26 mouse cellular contexts compared by ENCODE assay signal in genomic region chr14:27889650-27890049, GRCm38 (mm10).
A peak's percentile ranks its signal among the peaks of the same experiment; 100 is the strongest.
DNase-seq lines count a peak whose midpoint lies in the region; ATAC-seq and TF ChIP-seq lines count a peak whose summit lies in the region.
"Had no signal": no experiment of that assay in that cellular context is flagged by ENCODE, and none has a peak within 500 bp of the region (broad histone marks: within the 10 kb centered on the region; RNA-seq: fewer than 3 reads in every experiment).

No protein-coding gene starts in this region.

- TF ChIP-seq EP300 in CH12.LX (IDR thresholded peaks at IDR 0.05; ENCODE audit: low read length): no peak
- TF ChIP-seq EP300 in liver, postnatal 0 days (IDR thresholded peaks at IDR 0.05; ENCODE audit: low read depth): no peak

- no peak for TF ChIP-seq RAD21 in CH12.LX (IDR thresholded peaks at IDR 0.05; ENCODE audit: low read depth, low read length)

- no peaks in the 10 kb centered on the region for H3K36me3 ChIP-seq in CH12.LX (replicated peaks in 1 of 2; ENCODE audit: control insufficient read depth in 1 of 2, insufficient read depth in 1 of 2, low read length in 1 of 2)
- H3K36me3 ChIP-seq in liver, postnatal 0 days (replicated peaks; ENCODE audit: insufficient read depth, low read length): no peaks in the 10 kb centered on the region
- H3K36me3 ChIP-seq in forebrain, postnatal 0 days (ENCODE audit: insufficient read depth): no peaks in the 10 kb centered on the region
- H3K36me3 ChIP-seq: G1E; intestine, embryonic 15.5 days; limb, embryonic 10.5 days; limb, embryonic 15.5 days; lung, embryonic 15.5 days; midbrain, embryonic 13.5 days; neural tube, embryonic 13.5 days; stomach, embryonic 15.5 days had no signal

- H3K79me2 ChIP-seq in CH12.LX (replicated peaks; ENCODE audit: control insufficient read depth, extremely low read depth, insufficient read depth, poor library complexity, severe bottlenecking): no peaks in the 10 kb centered on the region

- no peak overlapping the region for H3K9ac ChIP-seq in CH12.LX (ENCODE audit: insufficient read depth, low read depth)
- no peak overlapping the region for H3K9ac ChIP-seq in liver, postnatal 0 days (replicated peaks)
- no peak overlapping the region for H3K9ac ChIP-seq in forebrain, postnatal 0 days
- H3K9ac ChIP-seq: intestine, embryonic 15.5 days; limb, embryonic 15.5 days; lung, embryonic 15.5 days; midbrain, embryonic 13.5 days; neural tube, embryonic 13.5 days; stomach, embryonic 15.5 days had no signal

- no peak overlapping the region for H3K4me2 ChIP-seq in CH12.LX (ENCODE audit: insufficient read depth, low read depth, poor library complexity, severe bottlenecking)
- H3K4me2 ChIP-seq in liver, postnatal 0 days (ENCODE audit: low read depth, low read length): no peak overlapping the region
- H3K4me2 ChIP-seq in forebrain, postnatal 0 days (ENCODE audit: low read depth): no peak overlapping the region
- H3K4me2 ChIP-seq: intestine, embryonic 15.5 days; limb, embryonic 15.5 days; lung, embryonic 15.5 days; midbrain, embryonic 13.5 days; neural tube, embryonic 13.5 days; stomach, embryonic 15.5 days had no signal

- TF ChIP-seq POLR2A in CH12.LX (IDR thresholded peaks at IDR 0.05; ENCODE audit: low read depth, low read length): no peak

- WGBS in liver, postnatal 0 days (ENCODE audit: insufficient replicate concordance): 21% methylated on average over 2 of the region's 2 CpGs
- 88% methylated on average over 2 of the region's 2 CpGs for WGBS in forebrain, postnatal 0 days

- no peak overlapping the region for H3K27ac ChIP-seq in CH12.LX (ENCODE audit: insufficient read depth, low read depth)
- H3K27ac ChIP-seq in liver, postnatal 0 days (ENCODE audit: low read depth): no peak overlapping the region
- no peak overlapping the region for H3K27ac ChIP-seq in forebrain, postnatal 0 days (ENCODE audit: low read depth, low read length)
- H3K27ac ChIP-seq: gastrocnemius, adult 2 months; hindbrain, postnatal 0 days; intestine, embryonic 15.5 days; kidney, postnatal 0 days; limb, embryonic 10.5 days; limb, embryonic 15.5 days; lung, embryonic 15.5 days; midbrain, embryonic 13.5 days; neural tube, embryonic 13.5 days; stomach, embryonic 15.5 days had no signal

- no peaks in the 10 kb centered on the region for H3K9me3 ChIP-seq in CH12.LX (replicated peaks; ENCODE audit: low read length)
- no peaks in the 10 kb centered on the region for H3K9me3 ChIP-seq in liver, postnatal 0 days (ENCODE audit: low read length)
- H3K9me3 ChIP-seq in forebrain, postnatal 0 days (ENCODE audit: low read length): no peaks in the 10 kb centered on the region
- H3K9me3 ChIP-seq: G1E; intestine, embryonic 15.5 days; limb, embryonic 10.5 days; limb, embryonic 15.5 days; lung, embryonic 15.5 days; midbrain, embryonic 13.5 days; neural tube, embryonic 13.5 days; stomach, embryonic 15.5 days had no signal

- no peaks in the 10 kb centered on the region for H3K27me3 ChIP-seq in CH12.LX (replicated peaks)
- no peaks in the 10 kb centered on the region for H3K27me3 ChIP-seq in liver, postnatal 0 days (ENCODE audit: insufficient read depth, low read length)
- H3K27me3 ChIP-seq in forebrain, postnatal 0 days (ENCODE audit: insufficient read depth, low read length): no peaks in the 10 kb centered on the region
- H3K27me3 ChIP-seq: intestine, embryonic 15.5 days; limb, embryonic 15.5 days; lung, embryonic 15.5 days; midbrain, embryonic 13.5 days; neural tube, embryonic 13.5 days; stomach, embryonic 15.5 days had no signal

- peak; percentile 100 for ATAC-seq in common myeloid progenitor, adult 5-6 weeks (replicated peaks; ENCODE audit: low read depth, poor library complexity, severe bottlenecking)
- peak; percentile 40; the same call in 1 of the 2 replicates for ATAC-seq in liver, postnatal 0 days
- ATAC-seq in forebrain, postnatal 0 days: no peak
- ATAC-seq: forebrain, embryonic 14.5 days; hindbrain, postnatal 0 days; intestine, embryonic 15.5 days; midbrain, embryonic 13.5 days had no signal

- peak; percentile 3 to 6 for DNase-seq in lung, adult 18-20 months
- DNase-seq in lung, postnatal 4 days: no peak
- DNase-seq in CH12.LX (ENCODE audit: extremely low read depth): peak; percentile 53
- DNase-seq in liver, postnatal 0 days: peak; percentile 14
- no peak for DNase-seq in right cerebral cortex, postnatal 4 days
- DNase-seq in forebrain, postnatal 0 days: no peak
- no peak for DNase-seq in thymus, postnatal 14 days
- DNase-seq: adrenal gland, postnatal 10 days; cerebellum, adult 11-12 months; cerebellum, adult 9-11 months; gastrocnemius, adult 2 months; heart, postnatal 14 days; kidney, adult 2 months; kidney, postnatal 4 days had no signal

- peaks cover 0 to 10% of the 10 kb centered on the region in 2 experiments; a peak in 2 of 4 replicates for H3K4me1 ChIP-seq in CH12.LX (ENCODE audit: control insufficient read depth in 1 of 2, insufficient read depth in 2 of 2)
- H3K4me1 ChIP-seq in liver, postnatal 0 days (ENCODE audit: insufficient read depth): no peaks in the 10 kb centered on the region
- H3K4me1 ChIP-seq in forebrain, postnatal 0 days (ENCODE audit: insufficient read depth): no peaks in the 10 kb centered on the region
- H3K4me1 ChIP-seq: intestine, embryonic 15.5 days; limb, embryonic 10.5 days; limb, embryonic 15.5 days; lung, embryonic 15.5 days; midbrain, embryonic 13.5 days; neural tube, embryonic 13.5 days; stomach, embryonic 15.5 days had no signal

- dilution Hi-C loops in CH12.LX (cut with MboI; ENCODE audit: extremely low pct_ligation_motif_present, extremely low pct_unique_long_range_greater_than_20kb, low sequenced_read_pairs): no loop called here

- no peak for TF ChIP-seq CTCF in CH12.LX (conservative IDR thresholded peaks at IDR 0.05 in 1 of 2, IDR thresholded peaks at IDR 0.05 in 1 of 2; ENCODE audit: low read depth in 2 of 2, low read length in 2 of 2)
- no peak for TF ChIP-seq CTCF in liver, postnatal 0 days (IDR thresholded peaks at IDR 0.05; ENCODE audit: low read depth)
- TF ChIP-seq CTCF in forebrain, postnatal 0 days (IDR thresholded peaks at IDR 0.05; ENCODE audit: low read depth): no peak

- in situ Hi-C loops in CH12.LX (cut with MboI; ENCODE audit: low pct_ligation_motif_present, low pct_unique_long_range_greater_than_20kb, low sequenced_read_pairs): no loop called here

- no peak overlapping the region for H3K4me3 ChIP-seq in CH12.LX (replicated peaks in 1 of 3; ENCODE audit: low read depth in 2 of 3, low read length in 2 of 3, poor library complexity in 1 of 3)
- no peak overlapping the region for H3K4me3 ChIP-seq in liver, postnatal 0 days (ENCODE audit: low read depth, low read length)
- H3K4me3 ChIP-seq in forebrain, postnatal 0 days (ENCODE audit: low read depth, low read length): no peak overlapping the region
- H3K4me3 ChIP-seq: gastrocnemius, adult 2 months; intestine, embryonic 15.5 days; limb, embryonic 10.5 days; limb, embryonic 15.5 days; lung, embryonic 15.5 days; midbrain, embryonic 13.5 days; neural tube, embryonic 13.5 days; stomach, embryonic 15.5 days had no signal

TF ChIP-seq in CH12.LX, 34 proteins besides CTCF, POLR2A, EP300 and RAD21:
- TF ChIP-seq RCOR1 (conservative IDR thresholded peaks at IDR 0.05; ENCODE audit: low read depth, low read length): no peak
- 0 out of 2 replicates have a peak, but pooled peaks have one; percentile 5 for TF ChIP-seq BHLHE40 (IDR thresholded peaks at IDR 0.05; ENCODE audit: low read depth, low read length)

Comparison
In these comparisons a context has a peak if more than half of its experiments do, and no peak if none do; other contexts are left out.
1. DNase-seq: peak in lung, adult 18-20 months (2 of 2), CH12.LX (single experiment) and liver, postnatal 0 days (single experiment); none in lung, postnatal 4 days (0 of 2), right cerebral cortex, postnatal 4 days (single experiment), forebrain, postnatal 0 days (single experiment) and thymus, postnatal 14 days (single experiment).